Mouse (Mus musculus) heart, embryonic 10.5 days (tissue): Measurements from ENCODE around the gene Rps21. TPM values are rescaled to one million over a fixed set of nuclear protein-coding genes. Genes with fewer than 3 reads are reported as not detected.
A peak's percentile ranks its signal among the peaks of the same experiment; 100 is the strongest.

Source experiments
- DNase-seq: peaks from one replicate; pipeline ENCODE4 v3.0.0-alpha.2; 2017; ENCODE audit warnings: low spot score
- H3K27ac ChIP-seq: fragments of 300-500 bp; sonication (generic); 2 replicates; pipeline ENCODE4 v1.5.1; 2016; ENCODE audit warnings: mild to moderate bottlenecking
- H3K27me3 ChIP-seq: fragments of 300-500 bp; sonication (generic); 2 replicates; pipeline ENCODE4 v1.6.1; 2016; ENCODE audit warnings: mild to moderate bottlenecking; ENCODE audit not compliant: poor library complexity, insufficient read depth, severe bottlenecking
- H3K36me3 ChIP-seq: fragments of 300-500 bp; sonication (generic); 2 replicates; pipeline ENCODE4 v1.6.1; 2016; ENCODE audit warnings: mild to moderate bottlenecking, moderate library complexity
- H3K4me1 ChIP-seq: fragments of 300-500 bp; sonication (generic); 2 replicates; pipeline ENCODE4 v1.6.1; 2016; ENCODE audit warnings: mild to moderate bottlenecking
- H3K4me3 ChIP-seq: fragments of 300-500 bp; sonication (generic); 2 replicates; pipeline ENCODE4 v1.5.1; 2016; ENCODE audit warnings: mild to moderate bottlenecking, moderate library complexity
- H3K9me3 ChIP-seq: fragments of 300-500 bp; sonication (generic); 2 replicates; pipeline ENCODE4 v1.6.1; 2016; ENCODE audit warnings: mild to moderate bottlenecking, moderate library complexity
- WGBS: fragments of 180-500 bp; shearing (Covaris S2); methylation state at CpG from one replicate; pipeline ENCODE4 v1.1.7; 2016; 5-methylcytosine and 5-hydroxymethylcytosine counted together
- polyA plus RNA-seq: library from polyadenylated mRNA; unstranded; fragments of >200 nt; fragmentation: Nextera tagmentation; extraction: Ambion mirVana; gene quantifications from 2 replicates; pipeline ENCODE4 v1.2.1, GENCODE M21; 2016

Gene Rps21
- polyA plus RNA-seq, 1 experiment from 2014 or later, result 360 TPM

DNA sequence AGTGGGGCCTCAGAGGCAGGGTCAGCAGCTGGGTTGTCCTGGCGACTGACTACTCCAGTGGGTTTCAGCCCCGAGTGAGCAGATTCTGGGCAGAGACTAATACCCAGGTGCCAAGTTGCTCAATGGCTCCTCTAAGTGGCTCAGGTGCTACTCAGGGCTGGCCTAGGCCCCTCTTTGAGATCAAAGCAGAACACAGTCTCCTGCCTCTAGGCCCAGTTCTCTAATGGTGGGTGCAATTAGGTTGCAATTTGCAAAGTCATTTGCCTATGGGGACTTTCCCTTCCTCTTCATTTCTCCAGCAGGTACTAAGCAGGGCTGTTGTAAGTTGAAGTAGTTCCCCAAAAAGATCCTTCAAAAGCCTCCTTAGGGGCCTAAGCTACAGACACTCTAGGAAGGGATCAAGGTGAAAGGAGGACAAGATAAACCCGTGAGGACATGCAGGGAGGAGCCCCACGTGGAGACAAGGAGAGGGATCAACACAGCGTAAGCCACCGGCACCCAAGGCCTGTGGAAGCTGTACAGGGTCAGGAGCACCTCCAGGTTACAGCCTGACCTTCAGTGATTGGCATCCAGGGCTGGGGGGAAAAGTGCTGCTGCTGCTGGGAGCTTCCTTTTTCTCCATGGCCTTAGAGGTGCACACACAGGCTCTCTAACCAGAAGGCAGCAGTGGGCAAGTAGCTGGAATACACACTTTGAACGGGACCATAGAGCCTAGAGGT is 13.5 kb downstream of the Rps21 start:
- 68% methylated on average over 7 of the region's 7 CpGs for WGBS
- H3K27ac ChIP-seq, result peak overlapping the region; percentile 63; the same call in 1 of the 2 replicates
- no peak overlapping the region for H3K4me3 ChIP-seq
- no peak for DNase-seq
- no peaks in the 10 kb centered on the region for H3K9me3 ChIP-seq
- H3K4me1 ChIP-seq, result peaks cover 47% of the 10 kb centered on the region
- peaks cover 4% of the 10 kb centered on the region for H3K27me3 ChIP-seq
- H3K36me3 ChIP-seq, result peaks cover 50% of the 10 kb centered on the region

DNA sequence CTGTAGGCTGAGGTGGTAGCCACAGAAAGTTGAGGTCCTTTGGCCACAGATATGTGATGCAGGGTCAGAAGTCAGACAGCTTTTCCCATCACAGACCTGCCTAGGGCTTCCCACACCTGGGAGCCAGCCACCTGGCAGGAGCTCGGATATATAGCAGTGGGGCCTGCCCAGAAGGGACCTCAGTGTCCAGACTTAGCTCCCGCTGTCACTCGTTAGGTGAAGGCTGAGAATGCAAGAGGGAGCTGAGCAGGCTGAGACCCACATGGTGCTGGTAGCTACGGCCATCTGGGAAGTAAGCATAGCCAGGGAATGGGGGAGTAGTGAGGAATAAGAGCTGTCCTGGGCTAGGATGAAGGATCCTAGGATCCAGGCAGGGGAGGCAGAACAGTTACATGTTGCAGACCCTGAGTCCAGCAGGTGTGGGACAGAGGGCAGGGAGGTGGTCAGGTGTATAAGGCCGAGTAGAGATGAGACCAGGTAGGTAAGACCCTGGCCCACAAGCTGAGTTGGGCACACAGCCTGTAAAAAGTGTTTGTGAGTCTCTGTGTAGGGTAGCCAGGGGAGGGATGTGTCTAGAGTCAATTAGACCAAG is 14.7 kb downstream of the Rps21 start:
- Histone ChIP-seq H3K36me3 (peaks cover 38% of the 10 kb centered on the region), H3K27ac (0 out of 2 replicates have a peak overlapping the region, but pooled peaks have one; percentile 23), H3K4me3 (peak overlapping the region; percentile 92), H3K4me1 (peaks cover 59% of the 10 kb centered on the region), H3K27me3 (peaks cover 4% of the 10 kb centered on the region), H3K9me3 (no peaks in the 10 kb centered on the region)
- no peak for DNase-seq
- 69% methylated on average over 5 of the region's 5 CpGs for WGBS

DNA sequence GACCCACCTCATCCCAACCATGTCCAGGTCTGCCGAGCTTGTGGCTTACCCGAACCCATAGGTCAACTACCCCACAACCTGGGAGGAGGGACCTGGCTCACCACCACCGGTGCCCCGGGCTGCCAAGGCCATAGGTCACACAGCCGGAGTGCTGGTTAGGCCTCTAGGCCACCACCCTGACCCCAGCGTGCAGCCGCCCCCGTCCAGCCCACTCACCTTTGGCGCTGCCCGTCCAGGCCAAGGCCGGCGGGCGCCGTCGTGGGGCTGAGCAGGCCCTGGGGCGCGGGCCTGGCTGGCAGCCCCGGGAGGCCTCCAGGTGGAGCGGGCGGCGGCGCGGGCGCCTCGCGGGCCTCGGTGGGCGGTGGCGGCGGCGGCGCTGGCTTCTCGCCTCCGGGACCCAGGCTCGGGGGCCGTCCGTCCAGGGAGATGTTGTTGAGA is 15.7 kb downstream of the Rps21 start:
- under 1% methylated on average over 37 of the region's 37 CpGs for whole genome bisulfite sequencing
- Histone ChIP-seq H3K27me3 (peaks cover 4% of the 10 kb centered on the region), H3K4me3 (peak overlapping the region; percentile 92), H3K9me3 (no peaks in the 10 kb centered on the region), H3K4me1 (peaks cover 69% of the 10 kb centered on the region), H3K36me3 (peaks cover 32% of the 10 kb centered on the region), H3K27ac (peak overlapping the region; percentile 95)
- DNase-seq, result peak; percentile 82

DNA sequence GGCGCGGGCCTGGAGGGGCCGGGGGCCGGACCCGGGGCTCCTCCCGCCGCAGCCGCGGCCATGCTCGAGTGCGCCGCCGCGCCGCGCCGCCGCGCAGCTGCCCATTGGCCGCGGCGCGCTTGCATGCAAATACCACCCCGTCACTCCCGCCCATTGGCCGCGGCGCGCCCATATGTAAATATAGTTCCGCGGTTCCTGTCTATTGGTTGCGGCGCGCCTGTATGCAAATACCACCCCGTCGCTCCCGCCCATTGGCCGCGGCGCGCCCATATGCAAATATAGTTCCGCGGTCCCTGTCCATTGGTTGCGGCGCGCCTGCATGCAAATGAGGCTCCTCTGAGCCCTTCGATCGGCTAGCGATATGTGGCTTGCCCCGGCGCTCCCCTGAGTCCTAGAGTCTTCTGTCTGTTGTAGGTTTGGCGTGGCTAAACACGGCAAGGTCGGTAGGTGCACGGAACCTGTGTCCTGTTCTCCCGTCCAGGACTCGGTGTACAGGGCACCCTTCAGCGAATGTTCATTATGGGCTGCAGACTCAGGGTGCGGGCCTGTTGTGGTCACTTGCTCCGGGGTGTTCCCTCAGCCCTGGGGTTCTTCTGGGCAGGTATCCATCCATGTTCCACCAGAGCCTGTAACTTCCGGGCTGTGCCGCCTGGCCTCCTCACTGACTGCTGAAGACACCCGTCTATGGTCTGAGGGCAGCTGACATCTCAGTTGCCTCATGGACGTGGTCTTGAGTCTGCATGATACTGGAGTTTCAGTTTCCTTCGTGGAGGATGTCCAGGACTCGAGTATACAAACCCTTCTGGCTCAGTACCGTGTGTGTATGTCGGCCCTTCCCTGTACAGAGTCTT is 16.4 kb downstream of the Rps21 start, which contains the start of gene Cables2:
Gene Cables2, minus strand, starts transcription at position 103 of the 851 bp plus-strand sequence.
- no peaks in the 10 kb centered on the region for H3K9me3 ChIP-seq
- H3K4me3 ChIP-seq, result peak within 1 kb of the TSS; percentile 92
- WGBS, result 8% methylated on average over 68 of the region's 68 CpGs
- peaks cover 76% of the 10 kb centered on the region for H3K4me1 ChIP-seq
- peak within 1 kb of the TSS; percentile 95 for H3K27ac ChIP-seq
- H3K27me3 ChIP-seq, result peaks cover 4% of the 10 kb centered on the region
- DNase-seq, result peak; percentile 99
- H3K36me3 ChIP-seq, result peaks cover 27% of the 10 kb centered on the region

DNA sequence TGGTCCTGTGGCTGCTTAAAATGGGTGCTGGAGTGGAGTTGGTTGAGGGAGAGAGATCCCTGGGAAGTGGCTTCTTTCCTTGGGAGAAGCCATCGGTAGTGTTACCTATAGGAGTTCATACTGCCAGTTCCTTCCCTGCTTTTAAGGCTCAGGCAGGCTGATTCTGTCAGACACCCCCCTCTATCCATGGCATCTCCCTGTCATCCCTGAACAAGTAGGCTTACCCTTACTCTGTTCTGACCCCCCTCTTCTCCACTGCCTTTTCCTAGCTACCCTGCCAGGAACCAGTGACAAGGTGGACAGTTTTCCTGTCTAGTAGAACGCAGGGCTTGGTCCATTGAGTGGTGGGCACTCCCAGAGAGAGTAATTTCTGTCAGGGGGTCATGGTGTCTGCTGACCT is 17.3 kb downstream of the Rps21 start:
- H3K27ac ChIP-seq, result peak overlapping the region; percentile 38; the same call in 1 of the 2 replicates
- DNase-seq, result no peak
- 87% methylated on average over 2 of the region's 2 CpGs for WGBS
- peaks cover 19% of the 10 kb centered on the region for H3K36me3 ChIP-seq
- no peak overlapping the region for H3K4me3 ChIP-seq
- peaks cover 76% of the 10 kb centered on the region for H3K4me1 ChIP-seq
- H3K27me3 ChIP-seq, result peaks cover 9% of the 10 kb centered on the region
- no peaks in the 10 kb centered on the region for H3K9me3 ChIP-seq

DNA sequence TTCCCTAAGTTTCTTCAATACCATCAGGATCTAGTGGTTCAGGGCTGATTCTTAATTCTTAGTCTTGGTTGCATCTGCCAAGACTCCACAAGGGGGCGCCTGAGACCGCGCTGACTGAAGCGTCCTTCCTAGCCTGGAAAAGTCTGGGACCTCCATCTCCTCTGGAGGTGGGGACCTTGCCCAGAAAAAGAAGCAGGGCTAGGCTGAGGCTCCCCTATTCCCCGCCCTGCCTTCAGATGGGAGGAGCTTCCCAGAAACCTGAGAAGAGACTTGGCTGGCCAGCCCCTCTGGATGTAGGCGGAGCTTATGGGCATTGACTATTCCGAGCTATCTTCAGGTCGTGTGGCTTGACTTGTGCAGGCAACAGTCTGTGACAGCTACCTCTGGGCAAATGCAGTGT is 18.7 kb downstream of the Rps21 start:
- peaks cover 63% of the 10 kb centered on the region for H3K4me1 ChIP-seq
- no peaks in the 10 kb centered on the region for H3K9me3 ChIP-seq
- peaks cover 6% of the 10 kb centered on the region; the same call in 1 of the 2 replicates for H3K36me3 ChIP-seq
- peaks cover 12% of the 10 kb centered on the region for H3K27me3 ChIP-seq
- H3K4me3 ChIP-seq, result peak overlapping the region; percentile 35
- peak overlapping the region; percentile 71 for H3K27ac ChIP-seq
- DNase-seq, result peak; percentile 97
- 1% methylated on average over 8 of the region's 8 CpGs for WGBS

DNA sequence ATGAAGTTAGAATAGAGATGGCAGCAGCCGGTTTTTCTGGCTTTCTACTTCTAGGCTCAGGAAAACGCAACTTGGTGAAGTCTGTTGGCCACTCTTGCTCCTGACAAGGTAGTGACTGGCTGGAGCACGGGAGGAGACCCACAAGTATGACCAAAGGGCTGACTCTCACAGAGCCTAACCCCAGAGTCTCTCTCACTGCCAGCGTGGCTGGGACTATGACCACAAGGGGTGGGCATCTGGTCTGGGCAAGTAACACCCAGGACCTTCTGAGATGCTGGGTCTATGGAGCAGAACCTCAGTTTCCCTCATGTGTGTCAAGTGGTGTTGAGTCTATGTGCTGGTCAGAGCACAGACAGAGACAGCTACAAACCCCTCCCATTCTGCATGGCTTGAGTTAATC is 19.2 kb downstream of the Rps21 start:
- H3K27me3 ChIP-seq, result peaks cover 16% of the 10 kb centered on the region
- WGBS, result 41% methylated on average over 4 of the region's 4 CpGs
- no peaks in the 10 kb centered on the region for H3K9me3 ChIP-seq
- H3K4me1 ChIP-seq, result peaks cover 58% of the 10 kb centered on the region
- H3K27ac ChIP-seq, result peak overlapping the region; percentile 71
- DNase-seq, result no peak
- 0 out of 2 replicates have a peak, but pooled peaks cover under 1% of the 10 kb centered on the region for H3K36me3 ChIP-seq
- H3K4me3 ChIP-seq, result peak overlapping the region; percentile 35

DNA sequence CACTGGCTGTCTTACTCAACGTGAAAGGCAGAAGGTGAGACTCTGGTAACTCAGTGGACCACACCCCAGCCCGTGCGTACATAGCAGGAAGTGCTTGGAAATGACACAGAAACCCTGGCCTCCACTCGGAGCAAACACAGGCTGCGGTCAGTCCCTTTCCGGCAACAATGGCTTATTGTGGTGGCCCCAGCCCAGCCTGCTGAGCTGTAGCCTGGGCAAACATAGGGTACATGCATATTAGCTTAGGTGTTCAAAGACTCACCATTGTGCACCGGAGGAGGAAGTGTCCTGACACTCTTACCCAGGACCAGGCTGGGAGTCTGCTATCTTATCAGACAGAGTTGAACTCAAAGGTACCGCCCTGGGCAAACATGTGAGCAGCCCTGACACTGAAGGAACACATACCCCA is 19.7 kb downstream of the Rps21 start:
- no peak for DNase-seq
- peak overlapping the region; percentile 71 for H3K27ac ChIP-seq
- no peaks in the 10 kb centered on the region for H3K9me3 ChIP-seq
- peaks cover 54% of the 10 kb centered on the region for H3K4me1 ChIP-seq
- peak overlapping the region; percentile 35; the same call in 1 of the 2 replicates for H3K4me3 ChIP-seq
- H3K36me3 ChIP-seq, result no peaks in the 10 kb centered on the region
- H3K27me3 ChIP-seq, result peaks cover 17% of the 10 kb centered on the region
- 29% methylated on average over 8 of the region's 8 CpGs for WGBS

DNA sequence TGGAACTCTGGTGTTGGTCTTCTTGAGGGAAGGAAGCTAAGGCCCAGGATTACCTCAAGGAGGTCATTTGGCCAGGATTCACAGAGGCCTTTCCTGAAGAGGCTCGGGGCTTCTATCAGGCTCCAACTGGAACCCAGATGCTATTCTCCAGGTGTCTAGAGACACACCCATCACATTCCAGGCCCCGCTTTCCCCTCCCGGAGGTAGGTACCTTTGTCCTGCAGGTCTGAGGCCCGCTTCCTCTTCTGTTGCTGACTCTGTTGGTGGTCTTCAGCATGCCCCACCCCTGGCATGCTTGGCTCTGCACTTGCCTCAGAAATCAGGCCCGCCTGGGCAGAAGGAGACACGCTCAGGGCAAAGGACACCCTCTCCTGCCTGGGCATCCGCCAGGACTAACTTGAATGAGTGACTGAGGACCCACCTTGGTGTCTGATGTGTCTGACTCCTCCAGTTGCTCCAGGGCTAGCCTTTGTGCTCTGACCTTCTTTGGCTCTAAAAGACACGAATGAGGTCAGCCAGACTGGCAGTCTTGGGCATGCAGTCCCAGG is 20.7 kb downstream of the Rps21 start:
- Histone ChIP-seq H3K36me3 (no peaks in the 10 kb centered on the region), H3K27me3 (peaks cover 17% of the 10 kb centered on the region), H3K4me1 (peaks cover 46% of the 10 kb centered on the region), H3K4me3 (no peak overlapping the region), H3K27ac (peak overlapping the region; percentile 71), H3K9me3 (no peaks in the 10 kb centered on the region)
- 71% methylated on average over 8 of the region's 8 CpGs for WGBS
- DNase-seq, result no peak

DNA sequence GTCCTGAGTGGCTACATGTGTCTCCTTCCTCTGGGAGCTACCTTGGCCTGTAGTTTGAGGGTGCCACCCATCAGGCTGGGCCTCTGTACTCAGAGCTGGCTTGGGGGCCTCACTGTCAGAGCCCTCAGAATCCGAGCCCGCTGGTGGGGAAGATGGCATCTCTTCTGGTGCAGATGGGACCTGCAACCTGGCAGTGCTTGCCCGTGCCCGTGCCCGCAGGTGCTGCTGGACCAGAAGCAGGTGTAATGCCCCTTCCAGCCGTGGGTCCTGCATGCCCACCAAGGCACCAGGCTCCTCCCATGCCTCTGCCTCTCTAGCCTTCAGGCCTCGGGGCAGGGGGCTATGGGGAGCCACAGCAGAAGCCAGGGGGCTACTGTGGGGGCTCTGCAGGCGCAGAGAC is 22.1 kb downstream of the Rps21 start:
- DNase-seq, result no peak
- Histone ChIP-seq H3K4me1 (peaks cover 46% of the 10 kb centered on the region), H3K27ac (0 out of 2 replicates have a peak overlapping the region, but pooled peaks have one; percentile 38), H3K9me3 (no peaks in the 10 kb centered on the region), H3K27me3 (peaks cover 17% of the 10 kb centered on the region), H3K36me3 (no peaks in the 10 kb centered on the region), H3K4me3 (no peak overlapping the region)
- WGBS, result 81% methylated on average over 8 of the region's 8 CpGs

DNA sequence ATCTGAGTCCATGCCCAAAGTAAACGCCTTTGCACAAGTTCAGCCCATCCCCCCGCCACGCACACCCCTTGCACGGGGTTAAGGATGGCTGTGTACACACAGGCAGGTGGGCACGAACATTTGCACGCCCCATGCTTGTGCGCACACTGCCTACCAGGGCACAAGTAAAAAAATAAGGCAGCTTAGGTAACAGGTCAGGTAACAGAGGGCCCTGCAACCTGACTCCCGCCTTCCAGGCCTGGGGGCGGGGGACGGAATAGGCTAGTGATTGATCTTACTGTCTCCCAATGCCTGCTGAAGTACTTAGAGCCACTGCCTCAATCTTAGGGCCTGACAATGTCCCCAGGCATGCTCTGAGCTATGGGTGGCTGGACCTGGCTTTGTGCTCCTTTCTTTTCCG is 31.8 kb downstream of the Rps21 start:
- 57% methylated on average over 11 of the region's 11 CpGs for WGBS
- H3K4me3 ChIP-seq, result no peak overlapping the region
- no peak for DNase-seq
- no peaks in the 10 kb centered on the region for H3K36me3 ChIP-seq
- peaks cover 43% of the 10 kb centered on the region for H3K4me1 ChIP-seq
- H3K27me3 ChIP-seq, result no peaks in the 10 kb centered on the region
- H3K27ac ChIP-seq, result peak overlapping the region; percentile 67
- no peaks in the 10 kb centered on the region for H3K9me3 ChIP-seq

DNA sequence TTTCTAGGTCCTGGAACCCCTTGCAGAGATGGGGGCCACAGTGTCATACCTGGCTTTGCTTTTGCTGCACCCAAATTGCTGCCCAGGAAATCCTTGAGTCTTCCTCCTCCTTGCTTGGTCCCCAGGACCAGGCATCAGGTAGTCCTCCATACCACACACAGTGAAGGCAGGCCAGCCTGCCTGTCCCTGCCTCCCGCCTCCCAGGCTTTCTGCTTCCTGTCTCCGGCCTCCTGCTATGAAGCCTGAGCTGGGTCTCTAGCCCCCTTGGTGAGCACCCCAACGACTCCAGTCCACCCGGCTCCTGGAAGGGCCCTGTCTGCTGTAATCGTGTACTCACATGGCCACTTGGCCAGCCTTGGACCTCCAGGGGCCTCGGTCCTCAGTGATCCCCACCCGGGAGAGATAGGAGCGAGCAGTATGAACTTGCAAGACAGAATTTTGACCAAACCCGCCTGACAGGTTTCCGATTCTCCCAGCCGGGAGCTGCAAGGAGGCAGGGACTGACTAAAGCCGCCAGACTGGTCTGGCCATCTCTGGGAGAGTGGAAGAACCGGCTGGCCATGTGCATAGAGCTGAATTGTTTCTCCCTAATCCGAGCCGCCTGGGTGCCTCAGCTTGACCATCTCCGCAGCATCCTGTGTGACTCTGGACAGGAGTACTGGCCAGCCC is 32.4 kb downstream of the Rps21 start, which contains the start of gene Rbbp8nl:
Gene Rbbp8nl, minus strand, starts transcription at position 440 of the 669 bp plus-strand sequence.
- H3K27ac ChIP-seq, result peak within 1 kb of the TSS; percentile 67

More for the DNA sequence above, 32.4 kb downstream of the Rps21 start, which contains the start of gene Rbbp8nl:
- peak within 1 kb of the TSS; percentile 6 for H3K4me3 ChIP-seq
- H3K36me3 ChIP-seq, result no peaks in the 10 kb centered on the region
- WGBS, result 44% methylated on average over 16 of the region's 16 CpGs
- no peaks in the 10 kb centered on the region for H3K27me3 ChIP-seq
- DNase-seq, result no peak
- no peaks in the 10 kb centered on the region for H3K9me3 ChIP-seq
- H3K4me1 ChIP-seq, result peaks cover 37% of the 10 kb centered on the region
